Mouse (Mus musculus): Measurements from ENCODE around the gene Gm45902.

DNA sequence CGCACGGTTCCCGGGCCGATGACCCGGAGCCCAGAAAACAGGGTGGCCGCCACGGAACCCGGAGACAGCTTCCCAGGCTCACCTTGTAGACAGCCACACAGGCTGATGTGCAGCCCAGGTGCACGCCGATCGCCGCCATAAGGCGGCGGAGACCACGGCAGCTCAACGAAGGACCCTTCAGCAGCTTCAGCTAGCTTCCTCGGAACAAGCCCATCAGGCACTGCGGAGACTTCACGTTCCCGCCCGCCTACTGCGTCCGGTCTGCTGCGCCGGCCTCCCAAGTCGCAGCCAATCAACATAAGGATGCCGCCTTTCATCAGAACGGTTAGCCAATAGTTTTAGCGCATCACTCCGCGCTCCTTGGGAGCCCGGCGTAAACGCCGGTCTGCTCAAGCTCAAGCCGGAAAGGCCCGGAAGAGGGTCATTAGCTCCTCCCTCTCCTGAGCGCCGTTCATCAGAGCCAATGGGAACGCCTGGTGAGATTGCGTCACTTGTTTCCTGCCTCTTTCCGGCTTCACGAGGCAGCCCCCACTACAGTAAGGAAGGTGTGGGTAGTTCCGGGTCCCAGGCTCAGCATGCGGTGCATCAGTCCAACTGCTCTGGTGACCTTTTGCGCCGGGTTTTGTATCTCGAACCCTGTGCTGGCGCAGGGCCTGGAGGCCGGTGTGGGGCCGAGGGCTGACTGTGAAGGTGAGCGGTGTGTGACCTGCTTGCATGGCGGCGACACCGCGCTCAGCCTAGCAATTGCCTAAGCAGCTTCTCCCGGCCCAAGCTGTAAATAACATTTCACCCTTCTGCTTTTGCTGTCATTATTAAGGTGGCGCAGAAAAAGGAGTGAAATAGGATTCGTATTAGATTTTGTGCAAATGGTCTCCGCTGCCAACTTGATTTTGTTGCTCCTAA lies at the start of gene Gm45902, which contains the start of the genes Hspa14 and Cdnf:
- peak; percentile 33; the same call in 1 of the 2 replicates for TF ChIP-seq CTCF (IDR thresholded peaks at IDR 0.05; ENCODE audit: low read depth)
- TF ChIP-seq EP300 (optimal IDR thresholded peaks at IDR 0.05), result no peak
